Mouse (Mus musculus): ENCODE data around the gene Znhit1.
"Not testable (repeated sequence)": the region's sequence is repeated elsewhere in the genome, so short reads cannot be mapped to it uniquely, and the experiment has no call there.

Gene Znhit1

DNA sequence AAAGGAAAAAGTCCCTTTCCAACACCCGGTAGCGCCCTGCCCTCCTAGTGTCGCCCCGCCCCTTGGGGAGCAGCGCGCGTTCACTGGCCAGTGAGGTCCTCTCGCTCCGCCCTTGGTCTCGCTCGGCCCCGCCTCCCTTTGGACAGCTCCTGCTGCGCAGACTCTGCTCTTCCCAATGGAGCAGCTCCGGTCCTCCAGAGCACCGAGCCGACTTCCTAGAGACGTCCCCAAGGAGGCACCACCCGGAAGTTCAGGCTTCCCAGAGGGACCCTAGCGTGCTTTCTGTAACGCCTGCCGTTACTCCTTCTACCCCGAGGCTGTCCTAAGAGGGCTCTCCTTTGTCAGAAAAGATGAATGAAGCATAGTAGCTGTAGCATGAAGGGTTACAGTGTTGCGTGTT lies 34.8 kb downstream of the Znhit1 start, which contains the start of gene Fis1:
Gene Fis1 (plus strand): TSS at position 261 of the 400 bp plus-strand sequence.
- peak; percentile 95 for DNase-seq (ENCODE audit: low read depth)

- no peak for DNase-seq (ENCODE audit: low read depth)
Measured at GRCm38 (mm10) chr5:136952153-136952552, 35.7 kb downstream of the Znhit1 start.

DNA sequence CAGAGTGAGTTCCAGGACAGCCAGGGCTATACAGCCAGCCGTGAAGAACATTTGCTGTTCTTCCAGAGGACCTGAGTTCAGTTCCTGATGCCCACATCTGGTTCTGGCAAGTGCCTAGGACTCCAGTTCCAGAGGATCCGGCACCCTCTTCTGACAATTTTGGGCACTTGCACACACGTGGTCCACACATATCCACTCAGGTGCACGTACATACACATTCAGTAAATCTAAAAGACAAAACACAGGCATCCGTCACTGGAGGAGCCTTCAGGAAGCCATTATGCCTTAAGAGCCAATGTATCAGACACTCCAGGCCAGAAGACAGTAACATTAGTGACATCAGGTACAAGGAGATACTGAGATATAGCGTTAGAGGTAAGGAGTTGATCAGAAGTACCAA lies 37.3 kb downstream of the Znhit1 start:
- no peak for DNase-seq (ENCODE audit: low read depth)

GRCm38 (mm10) chr5:136949551-136950336 lies 38.1 kb downstream of the Znhit1 start:
- DNase-seq (ENCODE audit: low read depth): not testable (repeated sequence)

DNA sequence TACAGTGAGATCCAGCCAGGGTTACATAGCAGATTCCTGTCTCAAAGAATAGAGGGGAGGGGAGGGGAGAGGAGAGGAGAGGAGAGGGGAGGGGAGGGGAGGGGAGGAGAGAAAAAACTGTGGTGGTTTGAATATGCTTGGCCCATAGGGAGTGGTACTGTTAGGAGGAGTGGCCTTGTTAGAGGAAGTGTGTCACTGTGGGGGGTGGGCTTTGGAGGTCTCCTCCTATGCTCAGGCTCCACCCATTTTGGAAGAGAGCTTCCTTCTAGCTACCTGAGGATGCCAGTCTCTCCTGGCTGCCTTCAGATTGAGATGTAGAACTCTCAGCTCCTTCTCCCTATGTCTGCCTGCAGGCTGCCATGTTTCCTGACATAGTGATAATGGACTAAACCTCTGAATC lies 39.9 kb downstream of the Znhit1 start:
- no peak for DNase-seq (ENCODE audit: low read depth)

DNA sequence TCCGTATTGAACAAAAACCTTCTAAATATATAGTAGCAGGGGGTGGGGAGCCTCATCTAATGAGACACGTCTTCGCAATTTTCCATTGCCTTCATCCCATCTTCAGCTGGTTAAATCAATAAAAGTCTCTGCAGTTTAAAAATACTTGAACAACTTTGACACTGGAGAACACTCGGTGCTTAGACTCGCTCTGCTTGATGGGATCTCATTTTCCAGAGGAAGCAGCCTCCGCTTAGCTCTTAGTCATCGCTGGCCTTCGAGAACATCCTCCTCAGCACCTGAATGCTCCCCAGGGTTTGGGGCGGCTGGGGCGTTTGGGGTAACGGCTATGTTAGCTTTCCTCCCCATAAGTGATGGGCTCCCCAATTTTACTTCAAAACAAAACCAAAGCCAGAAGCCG lies 42.7 kb downstream of the Znhit1 start:
- no peak for DNase-seq (ENCODE audit: low read depth)

DNA sequence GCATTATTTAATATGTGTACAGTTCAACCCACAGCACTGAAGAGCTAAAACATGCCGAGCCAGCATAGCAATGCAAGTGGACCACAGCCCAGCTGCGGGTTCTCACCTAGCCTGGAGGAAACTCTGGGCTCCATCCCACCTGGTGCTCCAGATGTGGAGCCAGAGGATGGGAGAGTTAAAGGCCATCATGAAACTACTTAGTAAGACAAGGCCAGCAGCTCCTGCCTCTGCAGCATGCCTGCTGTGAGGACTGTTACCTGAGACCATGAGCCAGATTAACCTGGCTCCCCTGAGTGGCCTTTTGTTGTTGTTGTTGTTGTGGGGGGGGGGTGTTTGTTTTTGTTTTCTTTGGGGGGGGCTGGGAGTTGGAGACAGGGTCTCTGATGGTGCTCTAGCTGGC lies 44.4 kb downstream of the Znhit1 start:
- no peak for DNase-seq (ENCODE audit: low read depth)

- no peak for DNase-seq (ENCODE audit: low read depth)
Measured at GRCm38 (mm10) chr5:136942781-136943180, 45.0 kb downstream of the Znhit1 start.

DNA sequence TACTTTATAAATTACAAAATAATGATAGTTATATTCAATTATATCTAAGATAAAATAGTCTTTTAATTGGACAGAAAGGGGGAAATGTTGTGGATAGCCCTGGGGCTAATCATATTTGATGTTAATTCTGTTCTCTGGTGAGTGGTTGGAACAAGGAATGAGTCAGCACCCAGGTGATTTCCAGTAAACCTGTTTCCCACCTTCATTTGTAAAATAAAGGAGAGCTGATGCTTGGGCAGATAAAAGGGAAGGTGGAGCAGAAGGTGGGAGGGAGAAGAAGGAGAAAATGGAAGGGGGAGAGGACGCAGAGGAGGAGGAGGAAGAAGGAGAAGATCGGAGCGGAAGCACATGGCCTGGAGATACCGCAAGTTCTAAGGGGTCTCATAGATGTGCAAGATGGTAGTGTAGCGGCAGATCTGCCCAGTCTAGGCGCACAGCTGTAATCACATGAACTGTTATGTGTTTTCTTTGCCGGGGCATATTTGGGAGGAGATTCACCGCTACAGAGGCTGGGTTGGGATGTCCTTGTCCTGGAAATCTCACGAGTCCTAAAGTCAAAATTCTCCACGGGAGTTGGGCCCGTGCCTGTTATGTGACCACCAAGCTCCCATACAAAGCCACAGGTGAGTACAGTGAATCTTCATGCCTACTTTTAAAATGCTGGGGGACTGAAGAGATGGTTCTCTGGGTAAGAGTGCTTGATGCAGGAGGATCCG lies 46.8 kb downstream of the Znhit1 start:
- no peak for DNase-seq (ENCODE audit: low read depth)

GRCm38 (mm10) chr5:136940029-136940428 lies 47.8 kb downstream of the Znhit1 start:
- DNase-seq (ENCODE audit: low read depth): not testable (repeated sequence)

- no peak for DNase-seq (ENCODE audit: low read depth)
Measured at GRCm38 (mm10) chr5:136939284-136939683, 48.5 kb downstream of the Znhit1 start.

- DNase-seq (ENCODE audit: low read depth): no peak
Measured at GRCm38 (mm10) chr5:136937621-136938020, 50.2 kb downstream of the Znhit1 start.

DNA sequence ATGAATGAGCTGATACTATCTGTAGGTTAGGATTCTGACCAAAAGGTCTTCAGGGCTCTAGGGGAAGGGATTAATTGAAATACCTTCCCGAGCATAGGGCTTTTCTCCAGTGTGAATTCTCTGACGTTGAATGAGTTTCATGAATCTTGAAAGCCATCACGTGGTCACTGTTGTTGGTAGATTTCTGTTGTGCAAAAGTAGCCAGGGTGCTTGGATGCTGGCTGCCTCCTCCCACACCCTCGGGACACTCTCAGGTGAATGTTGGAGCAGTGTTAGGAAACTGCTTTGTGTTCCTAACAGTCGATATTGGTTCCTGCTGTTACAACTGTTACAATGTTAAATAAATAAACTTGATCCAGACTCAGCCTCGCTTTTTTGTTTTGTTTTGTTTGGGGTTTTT lies 51.1 kb downstream of the Znhit1 start:
- DNase-seq (ENCODE audit: low read depth): no peak

- peak; percentile 28 for DNase-seq (ENCODE audit: low read depth)
Measured at GRCm38 (mm10) chr5:136935905-136936695, 51.7 kb downstream of the Znhit1 start.

GRCm38 (mm10) chr5:136933930-136934329 lies 53.9 kb downstream of the Znhit1 start:
- DNase-seq (ENCODE audit: low read depth): no peak

DNA sequence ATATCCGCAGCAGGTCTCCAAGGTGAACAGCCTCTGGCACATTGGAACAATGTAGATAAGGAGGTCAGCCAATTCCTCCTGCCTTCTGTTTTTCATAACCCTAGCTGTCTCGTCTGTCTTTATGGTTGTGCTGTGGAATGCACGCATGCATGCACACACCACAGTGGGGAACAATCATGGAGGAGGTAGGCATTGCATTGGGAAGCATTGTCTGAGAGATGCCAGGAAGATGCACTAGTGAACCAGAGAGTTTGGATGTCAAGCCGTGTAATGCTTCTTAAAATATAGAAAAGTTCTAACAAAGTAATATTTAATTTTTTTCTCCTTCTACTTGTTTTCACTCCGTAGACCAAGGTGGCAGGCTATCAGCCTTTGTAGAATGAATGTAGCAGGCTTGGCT lies 54.9 kb downstream of the Znhit1 start:
- no peak for DNase-seq (ENCODE audit: low read depth)
